In genomic region chr5:125348487-125348886, GRCm38 (mm10) we compare ENCODE assay signal across 8 mouse cellular contexts. TPM values are rescaled to one million over a fixed set of nuclear protein-coding genes. Genes with fewer than 3 reads are reported as not detected.
A peak's percentile ranks its signal among the peaks of the same experiment; 100 is the strongest.
DNase-seq lines count a peak whose midpoint lies in the region; ATAC-seq and TF ChIP-seq lines count a peak whose summit lies in the region.

No protein-coding gene starts in this region.

- no peak for TF ChIP-seq EP300 in heart, adult 2 months (IDR thresholded peaks at IDR 0.05; ENCODE audit: insufficient read depth, low read depth, low read length)

- WGBS in heart, adult 2 months, result 34% methylated on average over 8 of the region's 8 CpGs

- no peaks in the 10 kb centered on the region for H3K79me2 ChIP-seq in heart, adult 2 months (replicated peaks; ENCODE audit: control insufficient read depth, insufficient read depth, low read length)

- no peak for TF ChIP-seq POLR2A in heart, adult 2 months (IDR thresholded peaks at IDR 0.05; ENCODE audit: insufficient read depth, low read depth, low read length)

- no peak overlapping the region for H3K27ac ChIP-seq in heart, adult 2 months
- H3K27ac ChIP-seq in gastrocnemius, adult 2 months, result no peak overlapping the region

- ATAC-seq in megakaryocyte-erythroid progenitor cell, adult 5-6 weeks (replicated peaks; ENCODE audit: low FRiP score, low TSS enrichment, poor library complexity, severe bottlenecking), result peak; percentile 61
- no peak for ATAC-seq in activated CD4-positive, CD25-positive, alpha-beta regulatory T cell, adult 4 months

- no peak overlapping the region for H3K4me3 ChIP-seq in heart, adult 2 months
- no peak overlapping the region for H3K4me3 ChIP-seq in gastrocnemius, adult 2 months

- no peaks in the 10 kb centered on the region for H3K27me3 ChIP-seq in heart, adult 2 months (ENCODE audit: control insufficient read depth, insufficient read depth, low read length)

- H3K4me1 ChIP-seq in heart, adult 2 months (ENCODE audit: control insufficient read depth, insufficient read depth, low read length), result peaks cover 2% of the 10 kb centered on the region

- intact Hi-C loops in heart, adult 2 months (cut with DNase I), result no loop called here
- intact Hi-C loops in heart, postnatal 25 days (cut with DNase I), result no loop called here
- intact Hi-C loops in gastrocnemius, adult 2 months (cut with DNase I), result no loop called here

- no peak overlapping the region for H3K9ac ChIP-seq in heart, adult 2 months (ENCODE audit: low read depth, low read length)

- H3K36me3 ChIP-seq in heart, adult 2 months (ENCODE audit: control insufficient read depth, insufficient read depth, low read length), result no peaks in the 10 kb centered on the region

- DNase-seq in heart, adult 2 months, result peak; percentile 52 to 74
- no peak for DNase-seq in heart, postnatal 25 days (ENCODE audit: low spot score)
- peak; percentile 80 to 81 for DNase-seq in B cell, adult 2 months
- peak; percentile 85 to 87 for DNase-seq in adrenal gland, adult 18-20 months (ENCODE audit: low spot score in 2 of 2)
- peak; percentile 67 for DNase-seq in gastrocnemius, adult 2 months
- DNase-seq in layer of hippocampus, postnatal 10 days (ENCODE audit: low spot score in 2 of 2), result peak; percentile 60 to 65

- TF ChIP-seq CTCF in heart, adult 2 months (IDR thresholded peaks at IDR 0.05), result peak; percentile 93
- peak; percentile 85 for TF ChIP-seq CTCF in gastrocnemius, adult 2 months (IDR thresholded peaks at IDR 0.05)

RNA-seq across cellular contexts. Expression of gene Scarb1, which starts 7.6 kb away (rescaled TPM):
- total RNA-seq in heart, adult 2 months (2021), result 10 to 100 TPM; 23.6 to 27.8 TPM
- polyA plus RNA-seq in heart, adult 2 months (2012; rRNA removed), result 55.5 and 77.5 TPM in 2 replicates
- 10 to 100 TPM; 29.6 to 35.2 TPM for total RNA-seq in heart, postnatal 25 days (2021)
- 1,000 to 10,000 TPM; 2,973 to 3,724 TPM for total RNA-seq in adrenal gland, adult 18-20 months (2021)
- total RNA-seq in gastrocnemius, adult 2 months (2021), result 10 to 100 TPM; 11.8 to 16.9 TPM
- total RNA-seq in layer of hippocampus, postnatal 10 days (2021), result 10 to 100 TPM; 55.4 to 56.7 TPM
- total RNA-seq in megakaryocyte-erythroid progenitor cell, adult 5-6 weeks (2014; fragmentation: Nextera tagmentation), result 71.7 and 85.8 TPM in 2 replicates
- 29.7 and 57.0 TPM in 2 replicates for total RNA-seq in megakaryocyte-erythroid progenitor cell, adult 5-6 weeks (2017)
- 1 to 10 TPM; 8.8 to 9.4 TPM for polyA plus RNA-seq in activated CD4-positive, CD25-positive, alpha-beta regulatory T cell, adult 4 months (2017; shearing (Covaris generic))

RNA-seq across cellular contexts. Expression of gene Gm10382, which starts 40.6 kb away (rescaled TPM):
- total RNA-seq in heart, adult 2 months (2021), result under 1 TPM in 1 of 2 experiments, not detected in 1; 0.21 TPM
- polyA plus RNA-seq in heart, adult 2 months (2012; rRNA removed), result 0.12 and 0.23 TPM in 2 replicates
- total RNA-seq in heart, postnatal 25 days (2021), result under 1 TPM in 1 of 2 experiments, not detected in 1; 0.22 TPM
- total RNA-seq in adrenal gland, adult 18-20 months (2021), result under 1 TPM; 0.42 to 0.50 TPM
- not detected for total RNA-seq in gastrocnemius, adult 2 months (2021)
- under 1 TPM in 1 of 2 experiments, not detected in 1; 0.27 TPM for total RNA-seq in layer of hippocampus, postnatal 10 days (2021)
- not detected in 2 replicates for total RNA-seq in megakaryocyte-erythroid progenitor cell, adult 5-6 weeks (2014; fragmentation: Nextera tagmentation)
- total RNA-seq in megakaryocyte-erythroid progenitor cell, adult 5-6 weeks (2017), result 0.56 TPM in 1 of 2 replicates, not detected in the other
- polyA plus RNA-seq in activated CD4-positive, CD25-positive, alpha-beta regulatory T cell, adult 4 months (2017; shearing (Covaris generic)), result 1 to 10 TPM in 1 of 2 experiments, under 1 TPM in 1; 0.68 to 1.1 TPM

RNA-seq across cellular contexts. Expression of gene Ubc, which starts 41.5 kb away (rescaled TPM):
- 1,000 to 10,000 TPM in 1 of 2 experiments, 100 to 1,000 TPM in 1; 894 to 1,473 TPM for total RNA-seq in heart, adult 2 months (2021)
- polyA plus RNA-seq in heart, adult 2 months (2012; rRNA removed), result 664 and 1,033 TPM in 2 replicates
- 1,000 to 10,000 TPM in 1 of 2 experiments, 100 to 1,000 TPM in 1; 907 to 1,197 TPM for total RNA-seq in heart, postnatal 25 days (2021)
- 1,000 to 10,000 TPM; 1,721 to 2,004 TPM for total RNA-seq in adrenal gland, adult 18-20 months (2021)
- 1,000 to 10,000 TPM; 1,479 to 2,293 TPM for total RNA-seq in gastrocnemius, adult 2 months (2021)
- total RNA-seq in layer of hippocampus, postnatal 10 days (2021), result 100 to 1,000 TPM; 760 to 831 TPM
- 110 and 133 TPM in 2 replicates for total RNA-seq in megakaryocyte-erythroid progenitor cell, adult 5-6 weeks (2014; fragmentation: Nextera tagmentation)
- 202 and 258 TPM in 2 replicates for total RNA-seq in megakaryocyte-erythroid progenitor cell, adult 5-6 weeks (2017)
- 1,000 to 10,000 TPM in 1 of 2 experiments, 100 to 1,000 TPM in 1; 706 to 1,210 TPM for polyA plus RNA-seq in activated CD4-positive, CD25-positive, alpha-beta regulatory T cell, adult 4 months (2017; shearing (Covaris generic))

Comparison
In these comparisons a context has a peak if more than half of its experiments do, and no peak if none do; other contexts are left out.
1. RNA of gene Scarb1, which starts 7.6 kb away (total RNA-seq): 2,973 to 3,724 TPM in adrenal gland, adult 18-20 months; 29.7 to 85.8 TPM in megakaryocyte-erythroid progenitor cell, adult 5-6 weeks, 55.4 to 56.7 TPM in layer of hippocampus, postnatal 10 days, 29.6 to 35.2 TPM in heart, postnatal 25 days, 23.6 to 27.8 TPM in heart, adult 2 months and 11.8 to 16.9 TPM in gastrocnemius, adult 2 months; every median in the first group is over 10 times any median in the second.